Mouse (Mus musculus) cortical plate, adult 2 months (tissue): Measurements from ENCODE around the gene Kcnc4.

ENCODE experiments used
- CTCF ChIP-seq: fragments of 200-500 bp; IDR thresholded peaks from 2 replicates; pipeline ENCODE4 v1.5.1; 2011; ENCODE audit warnings: mild to moderate bottlenecking, control low read depth, low read length; ENCODE audit not compliant: insufficient read depth; ENCODE audit errors: extremely low read depth
- POLR2A ChIP-seq: fragments of 200-500 bp; IDR thresholded peaks from 2 replicates; pipeline ENCODE4 v1.6.1; 2011; ENCODE audit warnings: mild to moderate bottlenecking, low read length, control low read depth; ENCODE audit not compliant: insufficient read depth; ENCODE audit errors: extremely low read depth

DNA sequence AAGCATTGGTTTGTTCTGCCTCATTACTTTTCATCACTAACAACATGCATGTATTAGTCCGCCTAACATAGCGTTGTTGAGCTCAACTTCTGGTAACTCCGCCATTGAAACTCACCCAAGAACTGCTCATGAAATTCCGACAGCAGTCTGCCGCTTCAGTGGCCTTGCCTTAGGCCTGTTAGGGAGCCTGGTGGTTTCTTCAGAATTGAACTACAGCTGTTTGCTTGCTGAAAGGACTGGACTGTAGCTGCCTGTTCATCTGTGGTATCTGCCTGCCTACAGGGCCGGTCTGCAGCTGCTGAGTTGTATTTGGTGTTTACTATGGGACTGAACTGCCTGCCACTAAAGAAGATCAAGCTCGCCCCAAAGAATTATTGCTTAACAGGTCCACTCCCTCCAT lies 58.0 kb downstream of the Kcnc4 start:
- TF ChIP-seq POLR2A (no peak), CTCF (no peak)
